Mouse (Mus musculus): ENCODE results near the gene Ltb4r2. TPM values are rescaled to one million over a fixed set of nuclear protein-coding genes. Genes with fewer than 3 reads are reported as not detected.
A peak's percentile ranks its signal among the peaks of the same experiment; 100 is the strongest.

Ltb4r2 gene
- polyA plus RNA-seq, 1 experiment, result 65.3 TPM

GRCm38 (mm10) chr14:55767519-55768414 is 6.5 kb downstream of the Ltb4r2 start:
- Histone ChIP-seq H3K36me3 (ENCODE audit: control insufficient read depth, insufficient read depth, low read length) (no peaks in the 10 kb centered on the region), H3K4me3 (ENCODE audit: low read depth, low read length) (peak overlapping the region; percentile 57), H3K4me1 (ENCODE audit: control insufficient read depth, insufficient read depth, insufficient read length, low read length) (peaks cover 20% of the 10 kb centered on the region), H3K27ac (ENCODE audit: insufficient read depth, low read depth, low read length) (no peak overlapping the region), H3K27me3 (ENCODE audit: control insufficient read depth, insufficient read depth, low read length) (0 out of 2 replicates have a peak, but pooled peaks cover 1% of the 10 kb centered on the region)
- WGBS, result 6% methylated on average over 52 of the region's 52 CpGs
- TF ChIP-seq CTCF (IDR thresholded peaks at IDR 0.05; ENCODE audit: extremely low read depth, insufficient read length, insufficient replicate concordance, low read depth, low read length) (0 out of 2 replicates have a peak, but pooled peaks have one; percentile 47), POLR2A (IDR thresholded peaks at IDR 0.05; ENCODE audit: low read depth, low read length) (0 out of 2 replicates have a peak, but pooled peaks have one; percentile 27)

- 85% methylated on average over 6 of the region's 6 CpGs for WGBS
- no peak overlapping the region for H3K27ac ChIP-seq (ENCODE audit: insufficient read depth, low read depth, low read length)
- no peaks in the 10 kb centered on the region for H3K27me3 ChIP-seq (ENCODE audit: control insufficient read depth, insufficient read depth, low read length)
- TF ChIP-seq POLR2A (IDR thresholded peaks at IDR 0.05; ENCODE audit: low read depth, low read length), result no peak
- TF ChIP-seq CTCF (IDR thresholded peaks at IDR 0.05; ENCODE audit: extremely low read depth, insufficient read length, insufficient replicate concordance, low read depth, low read length), result no peak
- H3K4me3 ChIP-seq (ENCODE audit: low read depth, low read length), result no peak overlapping the region
- H3K4me1 ChIP-seq (ENCODE audit: control insufficient read depth, insufficient read depth, insufficient read length, low read length), result peaks cover 20% of the 10 kb centered on the region
- H3K36me3 ChIP-seq (ENCODE audit: control insufficient read depth, insufficient read depth, low read length), result no peaks in the 10 kb centered on the region
These were observed 7.3 kb downstream of the Ltb4r2 start for GRCm38 (mm10) chr14:55768555-55768954.

- 78% methylated on average over 16 of the region's 16 CpGs for WGBS
- Histone ChIP-seq H3K4me1 (ENCODE audit: control insufficient read depth, insufficient read depth, insufficient read length, low read length) (peaks cover 20% of the 10 kb centered on the region), H3K27me3 (ENCODE audit: control insufficient read depth, insufficient read depth, low read length) (no peaks in the 10 kb centered on the region), H3K36me3 (ENCODE audit: control insufficient read depth, insufficient read depth, low read length) (no peaks in the 10 kb centered on the region), H3K4me3 (ENCODE audit: low read depth, low read length) (no peak overlapping the region), H3K27ac (ENCODE audit: insufficient read depth, low read depth, low read length) (no peak overlapping the region)
- no peak for TF ChIP-seq POLR2A (IDR thresholded peaks at IDR 0.05; ENCODE audit: low read depth, low read length)
- no peak for TF ChIP-seq CTCF (IDR thresholded peaks at IDR 0.05; ENCODE audit: extremely low read depth, insufficient read length, insufficient replicate concordance, low read depth, low read length)
These were observed 8.0 kb downstream of the Ltb4r2 start for GRCm38 (mm10) chr14:55769087-55769703.

- TF ChIP-seq CTCF (IDR thresholded peaks at IDR 0.05; ENCODE audit: extremely low read depth, insufficient read length, insufficient replicate concordance, low read depth, low read length) (no peak), POLR2A (IDR thresholded peaks at IDR 0.05; ENCODE audit: low read depth, low read length) (no peak)
- H3K27ac ChIP-seq (ENCODE audit: insufficient read depth, low read depth, low read length), result no peak overlapping the region
- H3K4me1 ChIP-seq (ENCODE audit: control insufficient read depth, insufficient read depth, insufficient read length, low read length), result peaks cover 8% of the 10 kb centered on the region; the same call in 1 of the 2 replicates
- no peaks in the 10 kb centered on the region for H3K36me3 ChIP-seq (ENCODE audit: control insufficient read depth, insufficient read depth, low read length)
- no peaks in the 10 kb centered on the region for H3K27me3 ChIP-seq (ENCODE audit: control insufficient read depth, insufficient read depth, low read length)
- 67% methylated on average over 7 of the region's 7 CpGs for WGBS
- no peak overlapping the region for H3K4me3 ChIP-seq (ENCODE audit: low read depth, low read length)
These were observed 15.5 kb downstream of the Ltb4r2 start for GRCm38 (mm10) chr14:55776711-55777110.

- TF ChIP-seq POLR2A (IDR thresholded peaks at IDR 0.05; ENCODE audit: low read depth, low read length) (no peak), CTCF (IDR thresholded peaks at IDR 0.05; ENCODE audit: extremely low read depth, insufficient read length, insufficient replicate concordance, low read depth, low read length) (no peak)
- peaks cover 5% of the 10 kb centered on the region; the same call in 1 of the 2 replicates for H3K4me1 ChIP-seq (ENCODE audit: control insufficient read depth, insufficient read depth, insufficient read length, low read length)
- 20% methylated on average over 3 of the region's 3 CpGs for WGBS
These were observed 15.9 kb downstream of the Ltb4r2 start for GRCm38 (mm10) chr14:55777176-55777575.

GRCm38 (mm10) chr14:55777806-55778205 is 16.6 kb downstream of the Ltb4r2 start:
- TF ChIP-seq CTCF (IDR thresholded peaks at IDR 0.05; ENCODE audit: extremely low read depth, insufficient read length, insufficient replicate concordance, low read depth, low read length) (no peak), POLR2A (IDR thresholded peaks at IDR 0.05; ENCODE audit: low read depth, low read length) (no peak)
- 82% methylated on average over 11 of the region's 11 CpGs for WGBS

More at GRCm38 (mm10) chr14:55777176-55777575, 15.9 kb downstream of the Ltb4r2 start:
- no peak overlapping the region for H3K4me3 ChIP-seq (ENCODE audit: low read depth, low read length)
- H3K27ac ChIP-seq (ENCODE audit: insufficient read depth, low read depth, low read length), result no peak overlapping the region
- no peaks in the 10 kb centered on the region for H3K27me3 ChIP-seq (ENCODE audit: control insufficient read depth, insufficient read depth, low read length)
- no peaks in the 10 kb centered on the region for H3K36me3 ChIP-seq (ENCODE audit: control insufficient read depth, insufficient read depth, low read length)

GRCm38 (mm10) chr14:55778686-55779085 is 17.5 kb downstream of the Ltb4r2 start:
- Histone ChIP-seq H3K4me3 (ENCODE audit: low read depth, low read length) (no peak overlapping the region), H3K27me3 (ENCODE audit: control insufficient read depth, insufficient read depth, low read length) (no peaks in the 10 kb centered on the region), H3K27ac (ENCODE audit: insufficient read depth, low read depth, low read length) (no peak overlapping the region), H3K36me3 (ENCODE audit: control insufficient read depth, insufficient read depth, low read length) (no peaks in the 10 kb centered on the region), H3K4me1 (ENCODE audit: control insufficient read depth, insufficient read depth, insufficient read length, low read length) (peaks cover 3% of the 10 kb centered on the region; the same call in 1 of the 2 replicates)
- no peak for TF ChIP-seq CTCF (IDR thresholded peaks at IDR 0.05; ENCODE audit: extremely low read depth, insufficient read length, insufficient replicate concordance, low read depth, low read length)
- 89% methylated on average over 15 of the region's 15 CpGs for WGBS

More at GRCm38 (mm10) chr14:55777806-55778205, 16.6 kb downstream of the Ltb4r2 start:
- H3K4me1 ChIP-seq (ENCODE audit: control insufficient read depth, insufficient read depth, insufficient read length, low read length), result peaks cover 3% of the 10 kb centered on the region; the same call in 1 of the 2 replicates
- H3K27ac ChIP-seq (ENCODE audit: insufficient read depth, low read depth, low read length), result no peak overlapping the region
- no peaks in the 10 kb centered on the region for H3K27me3 ChIP-seq (ENCODE audit: control insufficient read depth, insufficient read depth, low read length)
- H3K36me3 ChIP-seq (ENCODE audit: control insufficient read depth, insufficient read depth, low read length), result no peaks in the 10 kb centered on the region
- H3K4me3 ChIP-seq (ENCODE audit: low read depth, low read length), result no peak overlapping the region
